Mouse (Mus musculus) hindbrain, embryonic 16.5 days (tissue): ENCODE results near the gene Tmem240. TPM values are rescaled to one million over a fixed set of nuclear protein-coding genes. Genes with fewer than 3 reads are reported as not detected.
"Not testable (repeated sequence)": the region's sequence is repeated elsewhere in the genome, so short reads cannot be mapped to it uniquely, and the experiment has no call there.

Experiments used
- ATAC-seq: fragments of 200-750 bp; cut with Nextera tagmentation; 2 replicates; pipeline ENCODE4 v1.8.0; 2017; ENCODE audit warnings: moderate TSS enrichment, moderate library complexity
- H3K27ac ChIP-seq: fragments of 300-500 bp; sonication (generic); 2 replicates; pipeline ENCODE4 v1.5.1; 2014; ENCODE audit warnings: low read depth, mild to moderate bottlenecking, control low read depth, low read length, moderate library complexity
- H3K27me3 ChIP-seq: fragments of 300-500 bp; sonication (generic); replicated peaks from 2 replicates; pipeline ENCODE4 v1.6.1; 2014; ENCODE audit warnings: low read length; ENCODE audit not compliant: control insufficient read depth, insufficient read depth
- H3K36me3 ChIP-seq: fragments of 300-500 bp; sonication (generic); 2 replicates; pipeline ENCODE4 v1.6.1; 2014; ENCODE audit warnings: mild to moderate bottlenecking, low read length, moderate library complexity, mixed read lengths; ENCODE audit not compliant: control insufficient read depth, insufficient read depth
- H3K4me1 ChIP-seq: fragments of 300-500 bp; sonication (generic); 2 replicates; pipeline ENCODE4 v1.6.1; 2014; ENCODE audit warnings: low read depth, low read length; ENCODE audit not compliant: control insufficient read depth, insufficient read depth
- H3K4me2 ChIP-seq: fragments of 300-500 bp; sonication (generic); 2 replicates; pipeline ENCODE4 v1.6.1; 2014; ENCODE audit warnings: mild to moderate bottlenecking, low read length, control low read depth, moderate library complexity
- H3K4me3 ChIP-seq: fragments of 300-500 bp; sonication (generic); 2 replicates; pipeline ENCODE4 v1.5.1; 2014; ENCODE audit warnings: mild to moderate bottlenecking, low read length, control low read depth, moderate library complexity
- H3K9ac ChIP-seq: fragments of 300-500 bp; sonication (generic); 2 replicates; pipeline ENCODE4 v1.6.1; 2014; ENCODE audit warnings: low read depth, mild to moderate bottlenecking, control low read depth, low read length, moderate library complexity
- H3K9me3 ChIP-seq: fragments of 300-500 bp; sonication (generic); 2 replicates; pipeline ENCODE4 v1.6.1; 2014; ENCODE audit warnings: mild to moderate bottlenecking, low read length, moderate library complexity; ENCODE audit not compliant: control insufficient read depth
- WGBS: fragments of 180-500 bp; shearing (Covaris S2); extraction: QIAGEN DNeasy Blood & Tissue Kit; methylation state at CpG from one replicate; pipeline ENCODE4 v1.1.7; 2014; 5-methylcytosine and 5-hydroxymethylcytosine counted together
- polyA plus RNA-seq: library from polyadenylated mRNA; unstranded; fragments of >200 nt; fragmentation: Nextera tagmentation; extraction: Ambion mirVana; gene quantifications from 2 replicates; pipeline ENCODE4 v1.2.1, GENCODE M21; 2015

Gene Tmem240
- polyA plus RNA-seq, 1 experiment from 2014 or later, result 17.4 TPM

GRCm38 (mm10) chr4:155733267-155733666 is 1.3 kb upstream of the Tmem240 start:
- no peak for ATAC-seq
- H3K4me2 ChIP-seq, result no peak overlapping the region
- no peaks in the 10 kb centered on the region for H3K9me3 ChIP-seq
- peaks cover 4% of the 10 kb centered on the region; the same call in 1 of the 2 replicates for H3K36me3 ChIP-seq
- no peak overlapping the region for H3K4me3 ChIP-seq
- H3K4me1 ChIP-seq, result peaks cover 18% of the 10 kb centered on the region
- no peaks in the 10 kb centered on the region for H3K27me3 ChIP-seq
- no peak overlapping the region for H3K27ac ChIP-seq
- WGBS, result 90% methylated on average over 10 of the region's 10 CpGs
- no peak overlapping the region for H3K9ac ChIP-seq

DNA sequence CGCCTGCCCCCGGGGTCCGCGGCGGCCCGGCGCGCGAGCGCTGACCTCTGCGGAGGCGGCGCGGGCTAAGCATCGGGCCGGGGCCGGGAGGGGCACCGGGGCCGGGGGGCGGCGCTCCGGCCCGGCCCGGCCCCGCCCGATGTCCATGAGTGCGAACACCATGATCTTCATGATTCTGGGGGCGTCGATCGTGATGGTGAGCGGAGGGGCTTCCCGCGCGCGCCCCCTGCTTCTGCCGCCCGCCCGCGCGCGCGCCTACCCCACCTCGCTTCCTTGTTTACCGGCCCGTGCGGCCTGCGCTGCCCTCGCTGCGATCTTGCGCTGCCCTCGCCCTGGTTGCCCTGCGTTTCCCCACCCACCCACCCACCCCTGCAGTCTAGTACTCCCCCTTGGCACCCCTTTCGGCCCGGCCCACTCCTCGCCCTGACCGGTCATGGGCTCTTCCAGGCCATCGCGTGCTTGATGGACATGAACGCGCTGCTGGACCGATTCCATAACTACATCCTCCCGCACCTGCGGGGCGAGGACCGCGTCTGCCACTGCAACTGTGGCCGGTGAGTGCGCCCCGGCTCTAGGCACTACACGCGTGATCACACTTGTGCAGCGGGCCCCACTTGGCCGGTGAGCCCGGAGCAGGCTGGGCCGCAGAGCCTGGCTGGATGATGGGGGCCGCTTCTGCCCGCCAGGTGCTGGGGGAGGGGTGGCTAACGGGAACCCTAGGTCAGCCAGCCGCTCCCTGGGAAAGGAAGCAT is 527 bp downstream of the Tmem240 start:
- H3K4me2 ChIP-seq, result peak overlapping the region; percentile 72
- peaks cover 6% of the 10 kb centered on the region for H3K36me3 ChIP-seq
- peak overlapping the region; percentile 86 for H3K4me3 ChIP-seq
- H3K9ac ChIP-seq, result peak overlapping the region; percentile 96
- H3K9me3 ChIP-seq, result no peaks in the 10 kb centered on the region
- no peaks in the 10 kb centered on the region for H3K27me3 ChIP-seq
- H3K4me1 ChIP-seq, result peaks cover 18% of the 10 kb centered on the region
- under 1% methylated on average over 39 of the region's 79 CpGs for WGBS
- ATAC-seq, result peak; percentile 75
- peak overlapping the region; percentile 97 for H3K27ac ChIP-seq

- Histone ChIP-seq H3K9me3 (no peaks in the 10 kb centered on the region), H3K4me2 (peak overlapping the region; percentile 72), H3K4me3 (peak overlapping the region; percentile 86), H3K27me3 (no peaks in the 10 kb centered on the region), H3K27ac (peak overlapping the region; percentile 97), H3K4me1 (peaks cover 18% of the 10 kb centered on the region), H3K9ac (peak overlapping the region; percentile 96), H3K36me3 (peaks cover 12% of the 10 kb centered on the region)
- 64% methylated on average over 5 of the region's 5 CpGs for WGBS
- ATAC-seq, result no peak
Measured at GRCm38 (mm10) chr4:155735788-155736187, 1.2 kb downstream of the Tmem240 start.

DNA sequence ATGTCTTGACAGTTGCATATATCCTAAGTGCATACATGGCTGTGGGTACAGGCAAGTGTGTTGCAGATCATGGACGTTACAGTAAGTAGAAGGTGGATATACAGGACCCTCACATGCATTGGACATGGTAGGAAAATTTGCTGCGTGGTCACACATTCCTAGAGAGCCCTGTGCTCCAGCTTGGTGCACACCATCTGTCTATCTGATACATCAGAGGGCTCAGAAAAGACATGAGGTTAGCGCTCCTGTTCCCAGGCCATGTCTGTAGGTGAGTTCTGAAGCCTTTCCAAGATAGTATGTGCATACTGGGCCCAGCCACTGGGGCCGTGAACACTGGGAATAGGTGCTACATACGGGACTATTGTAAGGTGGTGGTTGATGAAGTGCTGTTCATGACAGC is 1.8 kb downstream of the Tmem240 start:
- 91% methylated on average over 5 of the region's 5 CpGs for WGBS
- Histone ChIP-seq H3K9me3 (no peaks in the 10 kb centered on the region), H3K27ac (no peak overlapping the region), H3K36me3 (peaks cover 17% of the 10 kb centered on the region), H3K27me3 (no peaks in the 10 kb centered on the region), H3K9ac (no peak overlapping the region), H3K4me2 (peak overlapping the region; percentile 72), H3K4me3 (no peak overlapping the region), H3K4me1 (peaks cover 18% of the 10 kb centered on the region)
- no peak for ATAC-seq

DNA sequence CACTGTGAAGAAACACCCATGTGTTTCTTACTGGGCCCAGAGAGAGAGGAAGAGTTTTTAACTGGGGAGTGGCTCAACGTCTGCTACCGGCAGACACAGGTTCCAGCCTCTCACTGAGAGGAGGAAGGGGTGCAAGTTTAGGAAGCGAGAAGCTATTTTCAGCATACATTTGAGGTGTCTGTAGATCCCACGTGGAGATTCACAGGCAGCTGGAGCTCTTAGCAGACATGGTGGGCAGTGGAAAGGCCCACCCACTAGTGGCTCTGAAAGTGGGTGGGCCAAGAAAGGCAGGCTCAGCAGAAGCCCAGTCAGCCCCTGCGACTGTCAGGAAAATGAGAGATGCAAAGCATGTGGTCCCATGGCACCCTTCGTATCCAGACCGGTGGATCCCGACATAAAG is 3.7 kb downstream of the Tmem240 start:
- Histone ChIP-seq H3K36me3 (peaks cover 19% of the 10 kb centered on the region), H3K4me3 (no peak overlapping the region), H3K4me2 (no peak overlapping the region), H3K9me3 (no peaks in the 10 kb centered on the region), H3K4me1 (peaks cover 18% of the 10 kb centered on the region), H3K9ac (no peak overlapping the region), H3K27ac (no peak overlapping the region), H3K27me3 (no peaks in the 10 kb centered on the region)
- no peak for ATAC-seq
- 59% methylated on average over 8 of the region's 8 CpGs for WGBS

DNA sequence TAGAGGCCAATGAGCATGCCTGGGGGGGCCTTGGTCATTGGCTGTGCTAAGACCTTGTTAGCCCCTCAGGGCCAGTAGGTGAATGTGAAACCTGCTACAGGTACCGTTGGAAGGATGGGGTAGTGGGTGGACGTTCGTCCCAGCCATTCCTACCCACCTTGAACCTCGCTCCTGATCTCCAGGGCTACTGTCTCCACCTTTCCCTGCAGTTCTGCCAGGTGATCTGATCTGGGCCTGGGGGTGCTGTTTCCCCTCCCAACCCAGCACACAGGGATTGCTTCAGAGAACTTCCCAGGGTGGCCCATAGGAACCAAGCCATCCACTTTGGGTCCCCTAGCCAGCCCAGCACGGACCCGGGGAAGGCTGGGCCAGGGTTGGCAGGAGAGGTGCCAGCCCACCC is 4.6 kb downstream of the Tmem240 start:
- no peak overlapping the region for H3K4me2 ChIP-seq

GRCm38 (mm10) chr4:155739741-155740636 is 5.4 kb downstream of the Tmem240 start:
- Histone ChIP-seq H3K36me3 (peaks cover 23% of the 10 kb centered on the region), H3K9me3 (no peaks in the 10 kb centered on the region), H3K9ac (peak overlapping the region; percentile 4; the same call in 1 of the 2 replicates), H3K4me1 (peaks cover 11% of the 10 kb centered on the region), H3K4me2 (no peak overlapping the region), H3K4me3 (no peak overlapping the region), H3K27me3 (no peaks in the 10 kb centered on the region), H3K27ac (peak overlapping the region; percentile 1; the same call in 1 of the 2 replicates)
- ATAC-seq, result peak; percentile 17; the same call in 1 of the 2 replicates
- 75% methylated on average over 35 of the region's 37 CpGs for WGBS

More for the DNA sequence above, 4.6 kb downstream of the Tmem240 start:
- Histone ChIP-seq H3K4me1 (peaks cover 12% of the 10 kb centered on the region), H3K9me3 (no peaks in the 10 kb centered on the region), H3K36me3 (peaks cover 19% of the 10 kb centered on the region), H3K27ac (no peak overlapping the region), H3K4me3 (no peak overlapping the region), H3K27me3 (no peaks in the 10 kb centered on the region), H3K9ac (no peak overlapping the region)
- no peak for ATAC-seq
- WGBS, result 92% methylated on average over 6 of the region's 6 CpGs

DNA sequence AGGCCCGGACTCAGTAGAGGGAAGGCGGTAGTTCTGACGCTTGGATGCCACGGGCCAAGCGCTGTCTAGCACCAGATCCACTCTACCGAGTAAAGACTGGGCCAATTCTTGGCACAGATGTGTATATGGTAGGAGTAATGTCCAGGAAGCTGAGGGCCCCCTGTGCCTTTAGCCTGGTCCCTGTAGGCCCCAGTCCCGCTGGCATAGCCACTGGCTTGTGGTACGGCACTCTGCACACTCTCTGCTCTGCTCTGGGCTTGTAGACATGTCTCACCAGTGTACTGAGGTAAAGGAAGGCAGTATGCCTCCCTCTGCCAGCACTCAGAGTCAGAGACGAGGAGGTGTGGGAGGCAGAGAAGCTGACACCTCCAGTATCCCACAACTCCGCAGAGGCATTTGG is 6.1 kb downstream of the Tmem240 start:
- not testable (repeated sequence) for H3K9me3 ChIP-seq, H3K4me2 ChIP-seq, H3K4me3 ChIP-seq, H3K27me3 ChIP-seq, H3K4me1 ChIP-seq, H3K9ac ChIP-seq, ATAC-seq, H3K27ac ChIP-seq
- peaks cover 25% of the 10 kb centered on the region for H3K36me3 ChIP-seq
- WGBS, result 88% methylated on average over 10 of the region's 10 CpGs

DNA sequence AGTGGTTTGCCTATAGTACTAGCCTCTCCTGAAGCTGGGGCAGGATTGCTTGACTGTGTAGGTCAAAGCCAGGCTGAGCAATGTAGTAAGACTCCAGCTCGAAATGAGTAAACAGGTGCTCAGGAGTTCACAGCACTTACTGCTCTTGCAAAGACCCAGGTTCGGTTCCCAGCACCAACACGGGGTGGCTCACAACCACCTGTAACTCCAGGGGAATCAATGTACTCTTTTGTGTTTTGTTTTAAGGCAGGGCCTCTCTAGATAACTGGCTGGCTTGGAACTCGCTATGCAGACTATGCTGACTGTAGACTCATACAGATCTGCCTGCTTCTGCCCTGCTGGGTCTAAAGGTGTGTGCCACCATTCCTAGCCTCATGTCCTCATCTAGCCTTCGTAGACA is 8.1 kb downstream of the Tmem240 start:
- no peak for ATAC-seq
- Histone ChIP-seq H3K36me3 (peaks cover 29% of the 10 kb centered on the region), H3K4me1 (no peaks in the 10 kb centered on the region), H3K4me3 (no peak overlapping the region), H3K9ac (no peak overlapping the region), H3K4me2 (no peak overlapping the region), H3K27ac (no peak overlapping the region), H3K27me3 (no peaks in the 10 kb centered on the region), H3K9me3 (no peaks in the 10 kb centered on the region)
- WGBS, result 97% methylated on average over 5 of the region's 5 CpGs
